Mouse (Mus musculus) forebrain, postnatal 0 days (tissue): ENCODE measurements at regions not wholly inside any gene's neighbourhood (a gene's known extent, or its start where the extent isn't known, plus 50 kb on each side); places are given as distances from the start of the nearest gene placed in this dataset.

Source experiments
- ATAC-seq: fragments of 200-750 bp; cut with Nextera tagmentation; 2 replicates; pipeline ENCODE4 v1.8.0; 2017; ENCODE audit warnings: mild to moderate bottlenecking, moderate library complexity
- DNase-seq: peaks from one replicate; pipeline ENCODE4 v3.0.0-alpha.2; 2015
- H3K27ac ChIP-seq: fragments of 300-500 bp; sonication (generic); 2 replicates; pipeline ENCODE4 v1.5.1; 2014; ENCODE audit warnings: low read depth, mild to moderate bottlenecking, antibody characterized with exemption, low read length, moderate library complexity, mixed read lengths
- H3K27me3 ChIP-seq: fragments of 300-500 bp; sonication (generic); 2 replicates; pipeline ENCODE4 v1.6.1; 2014; ENCODE audit warnings: mild to moderate bottlenecking, low read length, mixed read lengths; ENCODE audit not compliant: insufficient read depth
- H3K36me3 ChIP-seq: fragments of 300-500 bp; sonication (generic); 2 replicates; pipeline ENCODE4 v1.6.1; 2014; ENCODE audit warnings: mild to moderate bottlenecking, moderate library complexity; ENCODE audit not compliant: insufficient read depth
- H3K4me1 ChIP-seq: fragments of 300-500 bp; sonication (generic); 2 replicates; pipeline ENCODE4 v1.6.1; 2014; ENCODE audit warnings: antibody characterized with exemption; ENCODE audit not compliant: insufficient read depth
- H3K4me2 ChIP-seq: fragments of 300-500 bp; sonication (generic); 2 replicates; pipeline ENCODE4 v1.6.1; 2014; ENCODE audit warnings: low read depth, mild to moderate bottlenecking, moderate library complexity
- H3K4me3 ChIP-seq: fragments of 300-500 bp; sonication (generic); 2 replicates; pipeline ENCODE4 v1.5.1; 2014; ENCODE audit warnings: low read depth, low read length, mixed read lengths
- H3K9ac ChIP-seq: fragments of 300-500 bp; sonication (generic); 2 replicates; pipeline ENCODE4 v1.6.1; 2014; ENCODE audit warnings: mild to moderate bottlenecking
- H3K9me3 ChIP-seq: fragments of 300-500 bp; sonication (generic); 2 replicates; pipeline ENCODE4 v1.6.1; 2016; ENCODE audit warnings: low read length
- CTCF ChIP-seq: sonication (generic); IDR thresholded peaks from 2 replicates; pipeline ENCODE4 v1.5.1; 2016; ENCODE audit warnings: antibody characterized with exemption, control low read depth, low read depth
- WGBS: fragments of 180-500 bp; shearing (Covaris S2); extraction: QIAGEN DNeasy Blood & Tissue Kit; methylation state at CpG from one replicate; pipeline ENCODE4 v1.1.7; 2014; 5-methylcytosine and 5-hydroxymethylcytosine counted together

DNA sequence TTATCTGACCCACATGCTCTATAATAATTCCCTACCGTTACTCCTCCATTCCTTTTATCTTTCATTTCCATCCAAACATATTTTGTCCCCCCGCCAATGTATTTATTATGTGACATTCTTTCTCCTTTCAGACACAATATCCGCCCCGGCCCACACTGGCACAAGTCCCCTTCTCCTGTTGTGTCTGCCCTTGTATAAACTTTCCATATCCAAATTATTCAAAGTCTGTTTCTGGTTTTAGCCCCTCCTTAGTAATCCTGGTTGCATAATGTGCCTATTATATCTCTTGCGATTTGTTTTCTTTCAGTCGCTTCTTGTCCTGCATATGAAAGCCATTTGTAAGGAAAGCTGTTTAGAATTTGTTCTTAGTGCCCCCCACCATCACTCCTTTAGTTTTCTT, 69.3 kb upstream of the Cachd1 start:
- ATAC-seq (no peak), DNase-seq (no peak)
- H3K9ac ChIP-seq = no peak overlapping the region
- no peaks in the 10 kb centered on the region for H3K4me1 ChIP-seq
- no peak for TF ChIP-seq CTCF
- WGBS = 19% methylated on average over 6 of the region's 6 CpGs
- H3K36me3 ChIP-seq = no peaks in the 10 kb centered on the region
- H3K9me3 ChIP-seq = no peaks in the 10 kb centered on the region
- H3K4me3 ChIP-seq = peak overlapping the region; percentile 1; the same call in 1 of the 2 replicates
- H3K27me3 ChIP-seq = no peaks in the 10 kb centered on the region
- no peak overlapping the region for H3K27ac ChIP-seq
- H3K4me2 ChIP-seq = peak overlapping the region; percentile 18; the same call in 1 of the 2 replicates

DNA sequence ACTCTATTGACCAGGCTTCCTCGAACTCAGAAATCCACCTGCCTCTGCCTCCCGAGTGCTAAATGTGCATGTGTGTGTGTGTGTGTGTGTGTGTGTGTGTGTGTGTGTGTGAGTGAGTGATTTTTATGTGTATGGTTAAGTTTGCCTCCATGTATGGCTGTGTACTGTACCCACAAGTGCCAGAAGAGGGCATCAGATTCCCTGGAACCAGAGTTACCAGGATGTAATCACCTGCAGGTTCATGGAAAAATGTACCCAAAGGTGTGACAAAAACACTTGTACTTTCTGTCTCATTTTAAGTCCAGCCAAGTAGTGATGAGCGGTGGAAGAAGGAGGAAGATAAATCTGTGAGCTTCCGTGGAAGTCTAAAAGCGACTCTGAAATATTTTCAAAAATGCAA, 68.2 kb upstream of the Cachd1 start:
- peak; percentile 47 for TF ChIP-seq CTCF
- ATAC-seq (no peak), DNase-seq (no peak)
- Histone ChIP-seq H3K27ac (no peak overlapping the region), H3K36me3 (no peaks in the 10 kb centered on the region), H3K4me2 (no peak overlapping the region), H3K9ac (no peak overlapping the region), H3K9me3 (no peaks in the 10 kb centered on the region), H3K27me3 (no peaks in the 10 kb centered on the region), H3K4me3 (no peak overlapping the region), H3K4me1 (no peaks in the 10 kb centered on the region)
- WGBS = 96% methylated on average over 5 of the region's 5 CpGs

DNA sequence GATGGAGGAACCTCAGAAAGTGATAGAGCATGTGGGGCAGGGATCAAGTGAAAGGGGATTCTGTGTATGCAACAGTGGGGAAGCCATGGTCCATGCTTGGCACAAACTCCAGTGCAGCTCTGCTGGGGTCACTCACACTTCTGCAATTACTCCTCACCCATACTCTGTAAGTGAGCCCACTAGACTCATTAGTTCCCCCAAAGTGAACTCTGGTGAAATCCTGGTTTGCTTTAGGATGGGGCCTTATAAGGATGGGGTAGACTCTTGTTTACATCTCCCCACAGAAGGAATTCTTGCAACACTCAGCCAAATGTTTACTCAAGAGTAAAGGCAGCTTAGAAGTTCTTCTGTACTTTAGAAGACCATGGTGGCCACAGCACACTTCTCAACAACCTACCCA, 62.2 kb upstream of the Cachd1 start:
- no peak for TF ChIP-seq CTCF
- H3K27ac ChIP-seq = no peak overlapping the region
- no peak overlapping the region for H3K4me2 ChIP-seq
- ATAC-seq (no peak), DNase-seq (no peak)
- no peaks in the 10 kb centered on the region for H3K36me3 ChIP-seq
- H3K4me1 ChIP-seq = no peaks in the 10 kb centered on the region
- no peak overlapping the region for H3K9ac ChIP-seq
- H3K9me3 ChIP-seq = no peaks in the 10 kb centered on the region
- no peak overlapping the region for H3K4me3 ChIP-seq
- H3K27me3 ChIP-seq = no peaks in the 10 kb centered on the region

DNA sequence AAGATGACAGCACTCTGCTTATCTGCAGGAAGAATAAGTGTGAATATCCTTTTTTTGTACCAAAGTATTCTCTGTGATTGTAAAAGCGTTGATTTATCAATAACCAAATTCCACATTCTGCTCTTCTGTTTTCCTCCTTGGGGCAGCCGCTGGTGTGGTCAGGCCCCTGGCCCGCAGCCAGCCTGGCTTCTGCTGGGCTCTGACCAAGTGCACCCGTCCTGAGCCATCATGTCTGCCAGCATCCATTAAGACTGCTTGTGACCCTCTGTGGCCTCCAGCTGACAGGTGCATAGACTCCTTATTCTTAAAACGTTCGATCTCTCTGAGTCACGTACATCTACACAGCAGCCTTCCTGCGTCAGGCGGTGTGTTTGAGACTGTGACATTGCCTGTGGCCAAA, 58.9 kb upstream of the Cachd1 start:
- Histone ChIP-seq H3K4me2 (no peak overlapping the region), H3K9me3 (no peaks in the 10 kb centered on the region), H3K27ac (no peak overlapping the region), H3K27me3 (no peaks in the 10 kb centered on the region), H3K4me1 (no peaks in the 10 kb centered on the region), H3K36me3 (no peaks in the 10 kb centered on the region), H3K9ac (no peak overlapping the region), H3K4me3 (no peak overlapping the region)
- no peak for ATAC-seq
- 83% methylated on average over 9 of the region's 9 CpGs for WGBS
- no peak for DNase-seq
- TF ChIP-seq CTCF = no peak

DNA sequence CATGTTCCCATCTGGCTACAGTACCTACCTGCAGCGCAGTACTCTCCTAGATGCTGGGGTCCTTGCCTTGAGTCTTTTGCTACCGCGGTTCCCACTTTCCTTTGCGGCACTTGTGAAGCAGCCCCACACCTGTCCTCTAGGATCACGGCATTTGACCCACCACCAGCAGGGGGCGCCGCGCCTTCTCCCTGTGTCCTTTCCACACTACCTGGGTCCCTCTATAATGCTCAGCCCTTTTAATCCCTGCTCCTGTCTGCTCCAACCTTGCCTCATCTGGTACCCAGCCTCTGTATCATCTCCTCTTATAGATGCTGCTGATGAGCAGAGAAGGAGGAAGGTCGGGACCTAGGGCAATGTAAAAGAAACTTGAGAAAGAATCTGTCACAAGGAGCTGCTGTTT, 53.9 kb upstream of the Cachd1 start:
- H3K4me1 ChIP-seq = no peaks in the 10 kb centered on the region
- ATAC-seq = no peak
- WGBS = 27% methylated on average over 9 of the region's 9 CpGs

DNA sequence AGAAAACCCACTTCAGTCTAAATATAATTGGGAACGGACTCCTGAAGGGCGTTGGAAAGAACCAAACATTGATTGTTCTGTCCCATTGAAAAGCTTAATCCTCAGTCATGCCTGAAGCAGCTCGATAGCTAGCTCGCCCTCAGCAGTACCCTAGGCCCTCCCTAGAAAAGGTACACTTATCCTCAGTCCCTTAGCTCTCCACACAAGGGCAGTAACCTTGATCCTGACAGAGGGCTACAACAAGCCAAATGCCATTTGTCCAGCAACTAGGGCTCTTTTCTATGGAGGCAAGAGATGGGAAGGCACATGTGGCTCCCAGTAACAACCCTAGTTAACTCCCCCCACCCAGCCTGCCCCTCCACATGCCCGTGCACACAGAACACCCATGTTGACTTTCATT, 53.4 kb upstream of the Cachd1 start:
- DNase-seq = no peak
- Histone ChIP-seq H3K4me3 (no peak overlapping the region), H3K27me3 (no peaks in the 10 kb centered on the region), H3K9ac (no peak overlapping the region), H3K27ac (no peak overlapping the region), H3K4me1 (no peaks in the 10 kb centered on the region), H3K9me3 (no peaks in the 10 kb centered on the region), H3K4me2 (no peak overlapping the region), H3K36me3 (no peaks in the 10 kb centered on the region)
- no peak for TF ChIP-seq CTCF
- 34% methylated on average over 5 of the region's 5 CpGs for WGBS
- ATAC-seq = no peak

More for the DNA sequence above, 53.9 kb upstream of the Cachd1 start:
- Histone ChIP-seq H3K4me2 (no peak overlapping the region), H3K4me3 (no peak overlapping the region), H3K27ac (no peak overlapping the region), H3K36me3 (no peaks in the 10 kb centered on the region), H3K27me3 (no peaks in the 10 kb centered on the region), H3K9me3 (no peaks in the 10 kb centered on the region), H3K9ac (no peak overlapping the region)
- peak; percentile 14 for DNase-seq
- TF ChIP-seq CTCF = peak; percentile 58

DNA sequence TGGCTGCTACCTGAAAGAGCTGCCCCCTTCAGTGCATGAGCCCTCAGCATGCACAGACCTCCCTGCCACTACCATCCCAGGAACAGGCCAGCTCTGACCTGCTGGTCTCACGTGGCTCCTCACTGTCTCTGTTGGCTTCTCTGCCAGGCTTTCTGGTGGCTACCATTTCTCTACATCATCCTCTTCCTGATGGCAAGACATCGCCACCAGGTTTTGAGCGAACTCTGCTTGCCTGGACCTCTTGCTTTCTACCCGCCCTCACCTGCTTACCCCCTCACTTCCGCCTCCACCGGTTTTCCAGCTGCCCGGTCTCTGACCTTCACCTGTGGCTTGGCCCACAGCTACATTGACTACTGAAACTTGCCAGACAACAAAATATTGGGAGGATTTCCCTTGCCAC, 50.7 kb upstream of the Cachd1 start:
- Histone ChIP-seq H3K9ac (no peak overlapping the region), H3K36me3 (no peaks in the 10 kb centered on the region), H3K9me3 (no peaks in the 10 kb centered on the region), H3K4me1 (no peaks in the 10 kb centered on the region), H3K27me3 (no peaks in the 10 kb centered on the region), H3K4me3 (no peak overlapping the region), H3K27ac (no peak overlapping the region), H3K4me2 (no peak overlapping the region)
- no peak for TF ChIP-seq CTCF
- DNase-seq (no peak), ATAC-seq (no peak)
- 95% methylated on average over 7 of the region's 7 CpGs for WGBS

DNA sequence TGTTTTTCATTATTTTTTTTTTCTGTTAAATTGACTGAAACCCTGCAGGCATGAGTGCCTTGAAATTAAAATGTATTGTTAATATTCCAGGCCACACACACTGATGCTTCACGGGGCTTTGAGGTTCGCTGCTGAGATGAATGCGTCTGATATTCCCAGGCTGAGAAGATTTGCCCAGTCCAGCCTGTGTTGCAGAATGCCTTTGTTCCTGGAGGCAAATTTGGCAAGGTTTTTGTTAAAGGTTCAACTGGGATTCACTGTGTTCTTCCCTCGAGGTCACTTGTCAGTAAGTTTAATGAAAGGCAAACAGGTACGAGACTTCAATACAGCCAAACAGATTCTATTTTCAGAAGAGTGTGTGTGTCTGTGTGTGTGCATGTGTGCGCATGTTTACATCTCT, 50.0 kb upstream of the Cachd1 start:
- Histone ChIP-seq H3K27ac (no peak overlapping the region), H3K27me3 (no peaks in the 10 kb centered on the region), H3K9me3 (no peaks in the 10 kb centered on the region), H3K4me1 (no peaks in the 10 kb centered on the region), H3K9ac (no peak overlapping the region), H3K36me3 (no peaks in the 10 kb centered on the region), H3K4me2 (no peak overlapping the region), H3K4me3 (no peak overlapping the region)
- 31% methylated on average over 6 of the region's 6 CpGs for WGBS
- ATAC-seq (no peak), DNase-seq (no peak)
- TF ChIP-seq CTCF = no peak
